Comparison of ENCODE assay signal across 8 mouse cellular contexts in the genomic region with DNA sequence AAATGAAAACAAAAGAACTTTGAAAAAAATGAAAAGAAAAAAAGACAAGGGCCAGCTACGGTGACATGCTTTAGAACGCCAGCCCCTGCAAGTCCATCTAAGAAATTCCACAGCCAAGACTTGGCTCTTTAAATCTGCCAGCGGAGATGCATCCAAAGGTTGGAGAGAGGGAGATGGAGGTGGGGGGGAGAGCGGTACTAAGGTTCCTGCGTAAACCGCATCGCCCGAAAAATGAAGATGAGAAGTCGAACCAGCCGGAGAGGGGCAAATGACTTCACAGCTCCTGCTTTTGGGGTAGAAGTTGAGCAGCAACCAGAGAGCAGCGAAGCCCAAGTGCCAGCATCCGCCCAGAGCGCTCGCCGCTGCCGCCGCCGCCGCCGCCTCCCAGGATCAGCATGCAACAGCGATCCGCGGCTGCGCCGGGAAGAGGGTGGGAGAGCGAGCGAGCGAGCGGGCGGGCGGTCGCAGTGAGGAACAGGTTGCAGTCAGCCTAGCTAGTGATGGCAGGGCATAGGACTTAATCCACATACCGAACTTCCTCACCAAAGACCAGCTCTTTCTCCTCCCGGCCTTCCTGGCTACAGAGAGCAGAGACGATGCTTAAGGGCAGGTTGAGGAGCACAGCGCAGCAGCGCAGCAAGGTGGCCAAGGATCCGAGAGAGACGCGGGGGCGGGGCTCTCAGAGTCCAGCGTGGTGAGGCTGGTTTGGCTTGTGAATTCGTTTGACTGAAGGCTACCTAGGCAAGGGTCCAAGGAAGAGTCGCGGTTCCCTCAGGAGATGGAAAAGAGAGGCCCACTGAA.
DNase-seq lines count a peak whose midpoint lies in the region; ATAC-seq lines count a peak whose summit lies in the region.

No protein-coding gene starts in this region.

- H3K4me3 ChIP-seq in forebrain, embryonic 13.5 days = peak overlapping the region; percentile 51
- peak overlapping the region; percentile 58 for H3K4me3 ChIP-seq in midbrain, embryonic 13.5 days (replicated peaks)

- peak overlapping the region; percentile 3; the same call in 1 of the 2 replicates for H3K27ac ChIP-seq in forebrain, embryonic 13.5 days
- H3K27ac ChIP-seq in midbrain, embryonic 13.5 days = peak overlapping the region; percentile 19; the same call in 1 of the 2 replicates

- H3K9me3 ChIP-seq in forebrain, embryonic 13.5 days (replicated peaks) = no peaks in the 10 kb centered on the region
- H3K9me3 ChIP-seq in midbrain, embryonic 13.5 days = no peaks in the 10 kb centered on the region

- peak overlapping the region; percentile 68 for H3K9ac ChIP-seq in forebrain, embryonic 13.5 days
- H3K9ac ChIP-seq in midbrain, embryonic 13.5 days (replicated peaks) = peak overlapping the region; percentile 69

- peaks cover 44% of the 10 kb centered on the region for H3K27me3 ChIP-seq in forebrain, embryonic 13.5 days
- H3K27me3 ChIP-seq in midbrain, embryonic 13.5 days = peaks cover 49% of the 10 kb centered on the region

- peak; percentile 9 for DNase-seq in lung, postnatal 10 days
- no peak for DNase-seq in lung, adult 18-20 months
- peak; percentile 74 to 81 for DNase-seq in cerebellum, postnatal 10 days
- DNase-seq in kidney, postnatal 4 days = peak; percentile 45 to 52
- DNase-seq in yolk sac, embryonic 10.5 days (ENCODE audit: low spot score) = peak; percentile 11
- DNase-seq in adipocyte (ENCODE audit: low spot score) = no peak

- peak; percentile 67 for ATAC-seq in forebrain, embryonic 13.5 days
- ATAC-seq in midbrain, embryonic 13.5 days = peak; percentile 64

- H3K4me1 ChIP-seq in forebrain, embryonic 13.5 days = peaks cover 38% of the 10 kb centered on the region
- H3K4me1 ChIP-seq in midbrain, embryonic 13.5 days (replicated peaks) = peaks cover 31% of the 10 kb centered on the region

- no peaks in the 10 kb centered on the region for H3K36me3 ChIP-seq in forebrain, embryonic 13.5 days (ENCODE audit: poor library complexity, severe bottlenecking)
- no peaks in the 10 kb centered on the region for H3K36me3 ChIP-seq in midbrain, embryonic 13.5 days

- peak overlapping the region; percentile 88 for H3K4me2 ChIP-seq in forebrain, embryonic 13.5 days
- H3K4me2 ChIP-seq in midbrain, embryonic 13.5 days (replicated peaks) = peak overlapping the region; percentile 82

- 0% methylated on average over 37 of the region's 45 CpGs for WGBS in forebrain, embryonic 13.5 days
- under 1% methylated on average over 45 of the region's 45 CpGs for WGBS in midbrain, embryonic 13.5 days

Comparison
In these comparisons a context has a peak if more than half of its experiments do, and no peak if none do; other contexts are left out.
1. DNase-seq: peak in lung, postnatal 10 days (single experiment), cerebellum, postnatal 10 days (2 of 2), kidney, postnatal 4 days (2 of 2) and yolk sac, embryonic 10.5 days (single experiment); none in lung, adult 18-20 months (0 of 2) and adipocyte (single experiment).